In the genomic region with DNA sequence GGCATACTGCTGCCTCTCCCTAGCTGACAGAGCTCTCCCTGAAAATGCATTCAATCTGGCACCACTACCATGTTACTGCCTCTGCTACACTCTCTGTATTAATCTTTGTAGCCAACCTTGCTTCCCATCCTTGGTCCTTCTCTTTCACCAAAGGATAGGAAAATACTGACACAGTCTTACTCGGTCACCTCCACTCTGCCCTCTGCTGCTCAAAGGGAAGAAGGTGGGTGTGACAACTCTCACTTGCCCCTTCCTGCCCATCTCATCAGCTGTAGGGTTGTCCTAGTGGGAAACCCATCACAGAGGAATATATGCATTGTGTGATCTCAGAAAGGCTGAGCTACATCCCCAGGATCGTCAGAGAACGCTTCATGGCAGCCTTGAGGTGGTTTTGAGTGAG, we compare ENCODE assay signal across 22 mouse cellular contexts. TPM values are rescaled to one million over a fixed set of nuclear protein-coding genes. Genes with fewer than 3 reads are reported as not detected.
A peak's percentile ranks its signal among the peaks of the same experiment; 100 is the strongest.
DNase-seq lines count a peak whose midpoint lies in the region; ATAC-seq and TF ChIP-seq lines count a peak whose summit lies in the region.
"Had no signal": no experiment of that assay in that cellular context is flagged by ENCODE, and none has a peak within 500 bp of the region (broad histone marks: within the 10 kb centered on the region; RNA-seq: fewer than 3 reads in every experiment).

No protein-coding gene starts in this region.

- ATAC-seq in hindbrain, postnatal 0 days = no peak
- no peak for ATAC-seq in hindbrain, embryonic 12.5 days (ENCODE audit: low FRiP score)
- ATAC-seq in midbrain, postnatal 0 days (ENCODE audit: low FRiP score) = no peak
- ATAC-seq in midbrain, embryonic 16.5 days = no peak
- ATAC-seq: activated CD4-positive, CD25-positive, alpha-beta regulatory T cell, adult 4 months; inflammation-experienced regulatory T-cells, adult 6 months had no signal

- peaks cover 34% of the 10 kb centered on the region; the same call in 1 of the 2 replicates for H3K36me3 ChIP-seq in hindbrain, postnatal 0 days (ENCODE audit: insufficient read depth, low read length)
- H3K36me3 ChIP-seq in hindbrain, embryonic 12.5 days = peaks cover 54% of the 10 kb centered on the region
- H3K36me3 ChIP-seq in midbrain, postnatal 0 days (ENCODE audit: insufficient read depth, low read length) = peaks cover 31% of the 10 kb centered on the region
- peaks cover 22% of the 10 kb centered on the region for H3K36me3 ChIP-seq in midbrain, embryonic 16.5 days (ENCODE audit: control insufficient read depth, insufficient read depth, low read length)
- H3K36me3 ChIP-seq: G1E; limb, embryonic 12.5 days; liver, embryonic 13.5 days had no signal

- 87% methylated on average over 3 of the region's 3 CpGs for WGBS in hindbrain, postnatal 0 days
- 68% methylated on average over 3 of the region's 3 CpGs for WGBS in hindbrain, embryonic 12.5 days
- WGBS in midbrain, postnatal 0 days = 81% methylated on average over 3 of the region's 3 CpGs
- WGBS in midbrain, embryonic 16.5 days = 81% methylated on average over 3 of the region's 3 CpGs

- H3K9ac ChIP-seq in hindbrain, postnatal 0 days (replicated peaks; ENCODE audit: low read length) = no peak overlapping the region
- no peak overlapping the region for H3K9ac ChIP-seq in hindbrain, embryonic 12.5 days
- no peak overlapping the region for H3K9ac ChIP-seq in midbrain, postnatal 0 days (replicated peaks; ENCODE audit: low read length, poor library complexity, severe bottlenecking)
- H3K9ac ChIP-seq in midbrain, embryonic 16.5 days (ENCODE audit: low read depth, low read length) = no peak overlapping the region
- H3K9ac ChIP-seq: forebrain, embryonic 12.5 days; limb, embryonic 12.5 days; liver, embryonic 13.5 days; midbrain, embryonic 12.5 days had no signal

- TF ChIP-seq CTCF in hindbrain, postnatal 0 days (IDR thresholded peaks at IDR 0.05; ENCODE audit: low read depth) = peak; percentile 47
- peak; percentile 29 for TF ChIP-seq CTCF in left cerebral cortex, adult 2 months (IDR thresholded peaks at IDR 0.05)
- TF ChIP-seq CTCF in midbrain, postnatal 0 days (IDR thresholded peaks at IDR 0.05) = peak; percentile 54

- no peak overlapping the region for H3K4me2 ChIP-seq in hindbrain, postnatal 0 days (ENCODE audit: low read depth, low read length)
- H3K4me2 ChIP-seq in hindbrain, embryonic 12.5 days (replicated peaks) = no peak overlapping the region
- no peak overlapping the region for H3K4me2 ChIP-seq in midbrain, postnatal 0 days (ENCODE audit: low read depth, low read length, poor library complexity, severe bottlenecking)
- no peak overlapping the region for H3K4me2 ChIP-seq in midbrain, embryonic 16.5 days (ENCODE audit: low read length)
- H3K4me2 ChIP-seq: forebrain, embryonic 12.5 days; limb, embryonic 12.5 days; liver, embryonic 13.5 days; midbrain, embryonic 12.5 days had no signal

- no peaks in the 10 kb centered on the region for H3K4me1 ChIP-seq in hindbrain, postnatal 0 days (ENCODE audit: insufficient read depth, low read length)
- H3K4me1 ChIP-seq in hindbrain, embryonic 12.5 days = no peaks in the 10 kb centered on the region
- H3K4me1 ChIP-seq in midbrain, postnatal 0 days (ENCODE audit: insufficient read depth, low read length) = no peaks in the 10 kb centered on the region
- H3K4me1 ChIP-seq in midbrain, embryonic 16.5 days (ENCODE audit: control insufficient read depth, insufficient read depth, low read length) = no peaks in the 10 kb centered on the region
- H3K4me1 ChIP-seq: forebrain, embryonic 12.5 days; limb, embryonic 12.5 days; liver, embryonic 13.5 days; midbrain, embryonic 12.5 days had no signal

- DNase-seq in adrenal gland, postnatal 10 days = peak; percentile 11
- no peak for DNase-seq in adrenal gland, adult 2 months
- DNase-seq in hindbrain, postnatal 0 days (ENCODE audit: low spot score) = no peak
- DNase-seq in left cerebral cortex, adult 2 months (ENCODE audit: extremely low spot score in 1 of 2, low spot score in 2 of 2) = no peak
- DNase-seq in left cerebral cortex, adult 11 months (ENCODE audit: low spot score) = no peak
- DNase-seq in midbrain, postnatal 0 days (ENCODE audit: low spot score) = no peak
- DNase-seq: cerebellum, adult 9-10 months; gastrocnemius, postnatal 14 days; kidney, postnatal 25 days; liver, embryonic 13.5 days; thymus, postnatal 36 days had no signal

- H3K4me3 ChIP-seq in hindbrain, postnatal 0 days (ENCODE audit: low read length) = no peak overlapping the region
- no peak overlapping the region for H3K4me3 ChIP-seq in hindbrain, embryonic 12.5 days
- H3K4me3 ChIP-seq in left cerebral cortex, adult 2 months = no peak overlapping the region
- no peak overlapping the region for H3K4me3 ChIP-seq in midbrain, postnatal 0 days (ENCODE audit: low read depth, low read length)
- H3K4me3 ChIP-seq in midbrain, embryonic 16.5 days (ENCODE audit: low read depth, low read length) = no peak overlapping the region
- H3K4me3 ChIP-seq: forebrain, embryonic 12.5 days; limb, embryonic 12.5 days; liver, embryonic 13.5 days; midbrain, embryonic 12.5 days; myocyte had no signal

- intact Hi-C loops in left cerebral cortex, adult 2 months (cut with DNase I) = no loop called here

- H3K9me3 ChIP-seq in hindbrain, postnatal 0 days (ENCODE audit: low read length) = no peaks in the 10 kb centered on the region
- H3K9me3 ChIP-seq in hindbrain, embryonic 12.5 days (replicated peaks) = no peaks in the 10 kb centered on the region
- H3K9me3 ChIP-seq in midbrain, postnatal 0 days (ENCODE audit: low read length) = no peaks in the 10 kb centered on the region
- no peaks in the 10 kb centered on the region for H3K9me3 ChIP-seq in midbrain, embryonic 16.5 days (replicated peaks; ENCODE audit: control insufficient read depth, low read length, poor library complexity, severe bottlenecking)
- H3K9me3 ChIP-seq: forebrain, embryonic 12.5 days; limb, embryonic 12.5 days; liver, embryonic 13.5 days; midbrain, embryonic 12.5 days had no signal

- no peaks in the 10 kb centered on the region for H3K27me3 ChIP-seq in hindbrain, postnatal 0 days (ENCODE audit: insufficient read depth, low read length)
- no peaks in the 10 kb centered on the region for H3K27me3 ChIP-seq in hindbrain, embryonic 12.5 days
- no peaks in the 10 kb centered on the region for H3K27me3 ChIP-seq in midbrain, postnatal 0 days (ENCODE audit: insufficient read depth, low read length)
- H3K27me3 ChIP-seq in midbrain, embryonic 16.5 days (ENCODE audit: control insufficient read depth, insufficient read depth, low read depth, low read length) = no peaks in the 10 kb centered on the region
- H3K27me3 ChIP-seq: forebrain, embryonic 12.5 days; limb, embryonic 12.5 days; liver, embryonic 13.5 days; midbrain, embryonic 12.5 days had no signal

- H3K27ac ChIP-seq in hindbrain, postnatal 0 days = no peak overlapping the region
- no peak overlapping the region for H3K27ac ChIP-seq in hindbrain, embryonic 12.5 days
- no peak overlapping the region for H3K27ac ChIP-seq in left cerebral cortex, adult 2 months
- H3K27ac ChIP-seq in midbrain, postnatal 0 days (ENCODE audit: low read depth, low read length) = no peak overlapping the region
- no peak overlapping the region for H3K27ac ChIP-seq in midbrain, embryonic 16.5 days (ENCODE audit: low read length)
- H3K27ac ChIP-seq: forebrain, embryonic 12.5 days; limb, embryonic 12.5 days; liver, embryonic 13.5 days; macrophage; midbrain, embryonic 12.5 days had no signal

RNA-seq across cellular contexts. Expression of a gene that starts 40.5 kb away (rescaled TPM):
- 1 to 10 TPM; 6.7 to 10.0 TPM for total RNA-seq in adrenal gland, postnatal 10 days (2021)
- total RNA-seq in adrenal gland, adult 2 months (2021) = 1 to 10 TPM; 4.5 to 6.5 TPM
- polyA plus RNA-seq in adrenal gland, adult 2 months (2012; rRNA removed) = 7.3 and 8.8 TPM in 2 replicates
- total RNA-seq in hindbrain, postnatal 0 days (2014; rRNA removed) = 188 and 209 TPM in 2 replicates
- polyA plus RNA-seq in hindbrain, postnatal 0 days (2015; fragmentation: Nextera tagmentation; extraction: Ambion mirVana) = 83.8 and 94.5 TPM in 2 replicates
- 55.6 and 55.7 TPM in 2 replicates for polyA plus RNA-seq in hindbrain, embryonic 12.5 days (2016; fragmentation: Nextera tagmentation; extraction: Ambion mirVana)
- 10 to 100 TPM; 53.9 to 60.1 TPM for total RNA-seq in left cerebral cortex, adult 2 months (2021)
- total RNA-seq in midbrain, postnatal 0 days (2014; rRNA removed) = 143 and 167 TPM in 2 replicates
- 81.5 and 82.4 TPM in 2 replicates for polyA plus RNA-seq in midbrain, postnatal 0 days (2015; fragmentation: Nextera tagmentation; extraction: Ambion mirVana)
- 75.3 and 86.3 TPM in 2 replicates for polyA plus RNA-seq in midbrain, embryonic 16.5 days (2015; fragmentation: Nextera tagmentation; extraction: Ambion mirVana)
- total RNA-seq: common myeloid progenitor, adult 5-6 weeks had no signal
- polyA plus RNA-seq: activated CD4-positive, CD25-positive, alpha-beta regulatory T cell, adult 4 months; G1E; inflammation-experienced regulatory T-cells, adult 6 months; macrophage had no signal

Comparison
In these comparisons a context has a peak if more than half of its experiments do, and no peak if none do; other contexts are left out.
1. RNA of a gene that starts 40.5 kb away (total RNA-seq): 188 to 209 TPM in hindbrain, postnatal 0 days, 143 to 167 TPM in midbrain, postnatal 0 days and 53.9 to 60.1 TPM in left cerebral cortex, adult 2 months; 6.7 to 10.0 TPM in adrenal gland, postnatal 10 days and 4.5 to 6.5 TPM in adrenal gland, adult 2 months; every median in the first group is over 4 times any median in the second.
2. Peak in every context shown above with its lines, with median percentiles within 50 percentile points of each other: CTCF ChIP-seq.